Mouse (Mus musculus): ENCODE measurements around the gene Cfap58. TPM values are rescaled to one million over a fixed set of nuclear protein-coding genes. Genes with fewer than 3 reads are reported as not detected.

The Cfap58 gene
- 0.10 and 0.25 TPM in 2 replicates for polyA plus RNA-seq (2012; rRNA removed)

DNA sequence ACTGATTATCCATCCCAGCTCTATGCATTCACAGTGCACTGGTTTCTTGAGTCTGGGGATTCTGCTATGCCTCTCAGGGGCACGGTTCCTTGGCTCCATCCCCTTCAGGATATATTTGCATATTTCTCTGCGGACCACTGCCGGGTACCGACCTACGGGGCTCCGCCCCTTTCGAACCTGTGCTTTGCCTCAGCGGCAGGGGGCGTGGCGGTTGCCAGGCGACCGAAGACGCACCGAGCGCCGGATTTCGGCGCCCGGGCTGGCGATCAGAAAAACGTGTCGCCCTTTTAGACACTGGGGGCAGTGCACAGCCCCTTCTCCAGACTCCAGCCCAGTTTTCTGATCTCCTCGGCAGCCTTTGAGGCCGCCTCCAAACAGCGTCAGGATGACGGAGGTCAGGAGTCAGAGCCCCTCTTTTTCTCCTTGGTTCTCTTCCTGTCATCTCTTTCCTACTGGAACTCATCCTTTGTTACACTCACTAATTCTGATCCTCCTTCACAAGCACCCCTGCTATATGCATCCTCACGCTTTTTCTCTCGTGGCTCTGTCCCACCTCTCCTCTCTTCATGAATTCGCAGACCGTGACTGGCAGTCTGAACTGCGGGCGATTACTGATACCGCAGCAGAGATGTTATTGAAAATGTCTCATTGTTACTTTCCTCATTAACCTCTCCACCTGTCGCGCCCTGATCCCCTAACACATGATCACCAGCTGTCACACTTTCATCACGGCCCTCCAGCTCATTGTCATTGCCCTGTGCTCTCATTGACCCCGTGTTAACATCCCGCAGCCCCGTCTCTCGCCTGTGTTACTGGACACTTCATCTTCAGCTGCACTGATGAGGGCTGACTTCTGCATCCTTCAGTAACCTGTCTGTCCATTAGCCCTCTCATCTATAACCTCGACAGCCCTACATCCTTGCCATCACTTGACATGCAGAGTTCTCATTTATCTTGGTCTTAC, at the start of gene Cfap58:
Gene Cfap58, plus strand, starts transcription at position 233 of the 964 bp plus-strand sequence.

GRCm38 (mm10) chr19:47919126-47919965, 18.1 kb upstream of the Cfap58 start, which contains the start of the genes Cfap43 and Itprip:
Cfap43 (minus strand) TSS chr19:47919287.
Itprip (minus strand) TSS chr19:47919299.

Other genes starting within 250 kb of the Cfap58 start
- gene Col17a1, start 245.6 kb upstream of the Cfap58 start, polyA plus RNA-seq (2012; rRNA removed) = 1.6 and 2.2 TPM in 2 replicates
- 28.0 and 70.4 TPM in 2 replicates for gene Sfr1, start 206.0 kb upstream of the Cfap58 start, polyA plus RNA-seq (2012; rRNA removed)
- gene Gsto1, start 82.7 kb upstream of the Cfap58 start, polyA plus RNA-seq (2012; rRNA removed) = 131 and 155 TPM in 2 replicates
- 0.55 and 0.94 TPM in 2 replicates for gene Gsto2, start 72.1 kb upstream of the Cfap58 start, polyA plus RNA-seq (2012; rRNA removed)
- gene Cfap43, start 18.4 kb upstream of the Cfap58 start, polyA plus RNA-seq (2012; rRNA removed) = 4.1 and 6.3 TPM in 2 replicates
- gene Itprip, start 18.4 kb upstream of the Cfap58 start, polyA plus RNA-seq (2012; rRNA removed) = 9.2 TPM in 2 replicates

Data from ovary, adult 2 months (tissue).